Mouse (Mus musculus): ENCODE results near the gene Gucd1.

The Gucd1 gene

DNA sequence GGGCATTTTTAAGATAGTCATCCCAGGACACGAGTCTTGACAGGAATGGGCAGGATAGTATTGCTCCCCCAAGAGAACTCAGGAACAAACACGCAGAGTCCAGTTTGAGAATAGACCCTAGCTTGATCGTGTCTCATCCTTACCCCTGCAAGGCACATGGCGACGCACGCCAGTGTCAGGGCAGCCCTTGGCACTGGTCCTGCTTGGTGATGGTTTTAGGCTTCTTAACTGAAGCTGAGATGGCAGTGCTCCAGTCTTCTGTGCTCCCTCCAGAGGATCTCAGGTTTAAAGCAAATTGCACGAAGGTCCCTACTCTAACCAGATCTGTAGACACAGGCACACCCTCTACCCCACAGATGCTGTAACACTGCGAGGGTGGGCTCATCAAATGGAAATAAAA lies 202.0 kb downstream of the Gucd1 start:
- no peak for DNase-seq

DNA sequence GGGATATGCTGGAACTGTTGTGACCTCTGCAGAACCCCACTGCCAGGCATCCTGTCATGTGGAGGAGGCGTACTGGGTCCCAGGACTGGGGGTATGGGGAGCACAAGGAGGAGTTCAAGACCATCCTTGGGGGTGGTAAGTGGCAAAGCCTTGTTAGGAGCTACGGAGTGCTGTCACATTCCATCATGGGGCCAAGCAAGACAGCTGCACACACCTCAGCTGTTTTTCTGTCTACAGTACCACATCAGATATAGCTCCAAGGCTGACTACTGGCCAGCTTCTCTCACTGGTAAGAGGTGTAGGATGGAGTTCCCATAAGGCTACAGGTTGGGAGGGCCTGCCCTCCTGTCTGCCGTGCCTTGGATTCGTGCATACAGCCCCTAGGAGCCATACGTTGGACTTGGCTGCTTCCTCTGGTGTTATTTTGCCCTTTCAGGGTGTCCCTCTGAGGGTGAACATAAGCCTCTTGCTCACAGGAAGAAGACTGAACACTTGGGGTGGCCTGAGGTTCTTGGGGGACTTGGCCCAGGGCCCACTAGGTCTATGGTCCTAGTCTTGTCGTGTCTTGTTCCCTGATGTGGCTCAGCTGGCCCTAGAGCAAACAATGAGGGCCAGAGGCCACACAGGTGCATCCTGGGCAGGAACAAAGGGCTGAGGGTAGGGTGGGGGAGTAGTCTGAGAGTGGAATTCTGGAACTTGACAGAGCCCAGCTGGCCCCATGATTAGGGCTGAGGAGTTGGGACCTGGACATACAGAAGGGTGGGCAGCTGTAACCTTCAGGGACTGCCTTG lies 203.4 kb downstream of the Gucd1 start:
- DNase-seq, result no peak

GRCm38 (mm10) chr10:75312361-75312760 lies 205.4 kb downstream of the Gucd1 start:
- DNase-seq, result no peak

DNA sequence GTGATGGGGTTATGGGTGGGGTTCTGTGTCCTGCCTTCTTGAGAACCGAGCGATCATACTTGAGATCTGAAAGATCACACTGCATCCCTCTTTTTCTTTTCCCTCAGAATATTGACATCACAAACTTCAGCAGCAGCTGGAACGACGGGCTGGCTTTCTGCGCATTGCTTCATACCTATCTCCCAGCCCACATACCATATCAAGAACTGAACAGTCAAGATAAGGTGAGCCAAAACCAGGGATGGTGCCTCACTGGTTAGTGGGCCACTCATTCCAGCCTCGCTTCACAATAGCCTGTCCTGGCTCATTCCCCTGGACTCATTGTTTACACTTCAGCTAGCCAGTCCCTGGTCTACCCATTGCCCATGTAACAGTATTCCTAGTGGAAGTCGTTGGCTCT lies 210.6 kb downstream of the Gucd1 start:
- no peak for DNase-seq

GRCm38 (mm10) chr10:75304413-75304812 lies 213.4 kb downstream of the Gucd1 start:
- no peak for DNase-seq

DNA sequence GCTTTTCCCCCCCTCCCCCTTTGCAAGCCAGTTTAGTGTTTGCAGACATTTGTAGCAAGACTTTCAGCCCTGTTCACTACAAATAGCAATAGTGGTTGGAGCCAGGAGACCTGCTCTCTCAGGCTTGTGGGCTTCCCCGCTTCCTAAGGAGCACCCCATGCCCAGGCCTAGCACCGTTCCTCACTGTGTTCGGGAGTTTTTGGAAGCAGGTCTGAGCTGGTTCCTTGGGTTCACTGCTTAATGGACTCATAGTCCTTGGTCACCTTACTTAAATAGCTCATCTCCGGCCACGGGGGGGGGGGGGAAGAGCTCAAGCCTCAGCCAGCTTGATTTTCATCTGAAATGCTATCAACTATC lies 213.7 kb downstream of the Gucd1 start:
- DNase-seq, result no peak

GRCm38 (mm10) chr10:75303324-75304048 lies 214.3 kb downstream of the Gucd1 start:
- no peak for DNase-seq

- DNase-seq, result no peak
These were observed 215.2 kb downstream of the Gucd1 start for GRCm38 (mm10) chr10:75302536-75302935.

DNA sequence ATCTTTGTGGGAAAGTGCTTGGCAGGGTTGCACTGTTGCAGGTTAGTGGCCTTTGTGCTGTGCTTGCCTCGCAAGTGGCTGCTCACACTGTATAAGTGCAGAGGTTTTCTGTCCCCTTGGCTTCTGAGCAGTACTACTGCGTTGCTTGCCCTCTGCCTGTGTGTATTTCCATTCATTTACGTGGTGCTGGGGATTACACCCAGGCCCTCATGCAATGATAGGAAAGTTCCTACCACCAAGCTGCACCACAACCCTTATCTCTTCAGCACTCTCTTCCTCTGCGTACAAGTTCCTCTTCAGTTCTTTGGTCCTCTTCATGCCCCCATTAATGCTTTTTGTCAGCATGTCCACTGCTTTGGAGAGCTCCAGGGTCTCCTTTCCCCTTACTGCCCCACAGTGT lies 215.8 kb downstream of the Gucd1 start:
- DNase-seq, result no peak

DNA sequence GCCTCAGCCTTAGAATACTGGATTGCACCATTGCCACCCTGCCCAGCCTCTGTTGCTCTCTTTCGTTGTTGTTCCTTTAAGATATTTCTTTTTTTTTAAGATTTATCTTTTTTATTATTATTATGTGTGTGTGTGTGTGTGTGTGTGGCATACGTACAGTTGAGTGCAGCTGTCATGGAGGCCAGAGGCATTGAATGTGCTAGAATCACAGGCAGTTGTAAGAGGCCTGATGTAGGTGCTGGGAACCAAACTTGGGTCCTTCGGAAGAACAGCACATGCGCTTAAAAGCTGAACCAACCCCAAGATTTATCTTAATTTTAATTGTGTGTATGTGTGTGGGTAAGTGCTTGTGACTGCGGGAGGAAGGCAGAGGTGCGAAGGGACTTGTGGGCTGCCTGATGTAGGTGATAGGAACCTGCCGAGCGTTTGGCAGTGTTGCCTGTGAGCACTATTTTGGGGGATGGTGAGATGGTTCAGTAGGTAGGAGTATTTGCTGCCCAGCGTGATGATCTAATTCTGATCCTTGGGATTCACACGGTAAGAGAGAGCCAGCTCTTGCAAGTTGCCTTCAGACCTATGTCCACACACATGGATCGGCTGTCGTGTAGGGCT lies 216.5 kb downstream of the Gucd1 start:
- DNase-seq, result no peak
